Mouse (Mus musculus): ENCODE results near the gene Lats1. TPM values are rescaled to one million over a fixed set of nuclear protein-coding genes. Genes with fewer than 3 reads are reported as not detected.
A peak's percentile ranks its signal among the peaks of the same experiment; 100 is the strongest.

Gene Lats1
- 10 to 100 TPM; 11.5 to 13.9 TPM for total RNA-seq (2021)

DNA sequence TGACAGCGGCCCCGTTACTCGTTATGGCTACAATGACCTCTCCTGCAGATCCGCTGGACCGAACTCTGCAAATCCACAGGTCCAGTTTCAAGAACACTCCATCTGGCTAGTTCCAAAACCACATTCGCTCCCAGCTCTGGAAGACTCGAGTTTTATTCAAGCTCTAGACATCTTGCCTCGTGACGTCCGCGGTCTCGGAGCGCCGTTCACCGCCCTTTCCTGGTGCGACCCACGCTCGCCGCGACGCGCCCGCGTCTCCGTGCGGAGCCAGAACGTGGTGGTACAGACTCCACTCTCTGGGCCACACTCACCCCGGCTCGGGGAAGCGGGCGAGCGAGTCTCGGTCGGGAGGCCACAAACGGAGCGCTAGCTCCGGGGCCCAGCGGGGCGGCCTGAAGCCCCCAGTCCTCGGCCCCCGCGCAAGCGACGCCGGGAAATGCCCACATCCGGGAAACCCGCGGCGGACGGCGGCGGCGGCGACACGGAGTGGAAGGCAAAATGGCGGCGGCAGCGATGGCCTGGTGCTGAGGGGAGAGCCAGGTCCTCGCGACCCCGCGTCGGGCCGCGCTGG lies at the start of gene Lats1, which contains the start of gene Pcmt1:
Gene Lats1, plus strand, starts transcription at position 484 of the 571 bp plus-strand sequence.
Gene Pcmt1, minus strand, starts transcription at position 406 of the 571 bp plus-strand sequence.
- DNase-seq (ENCODE audit: low spot score): peak; percentile 75
- intact Hi-C loops (cut with DNase I): loop anchor here (2.0 to 5.0 kb wide), 2 partner anchors 16 to 96 kb away; no protein-coding TSS in a partner anchor

DNA sequence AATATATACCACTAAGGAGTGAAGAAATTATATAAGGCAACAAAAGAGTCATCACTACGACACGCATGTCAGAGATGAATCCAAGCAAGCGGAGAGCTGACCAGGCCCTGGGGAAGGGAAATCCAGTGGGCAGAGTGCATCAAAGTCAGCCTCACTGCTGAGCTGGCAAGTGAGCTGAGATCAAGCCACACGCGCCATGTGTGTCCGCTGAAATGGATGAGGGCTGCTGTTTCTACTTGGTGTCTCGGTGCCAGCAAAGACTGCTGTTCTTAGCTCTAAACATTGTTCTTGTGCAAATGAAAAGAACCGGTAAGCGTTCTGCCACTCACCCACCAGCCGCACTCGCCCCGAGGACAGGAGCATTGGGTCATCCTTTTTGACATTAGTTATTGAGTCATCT lies 40.6 kb upstream of the Lats1 start:
- no peak for DNase-seq (ENCODE audit: low spot score)
- intact Hi-C loops (cut with DNase I): no loop called here

DNA sequence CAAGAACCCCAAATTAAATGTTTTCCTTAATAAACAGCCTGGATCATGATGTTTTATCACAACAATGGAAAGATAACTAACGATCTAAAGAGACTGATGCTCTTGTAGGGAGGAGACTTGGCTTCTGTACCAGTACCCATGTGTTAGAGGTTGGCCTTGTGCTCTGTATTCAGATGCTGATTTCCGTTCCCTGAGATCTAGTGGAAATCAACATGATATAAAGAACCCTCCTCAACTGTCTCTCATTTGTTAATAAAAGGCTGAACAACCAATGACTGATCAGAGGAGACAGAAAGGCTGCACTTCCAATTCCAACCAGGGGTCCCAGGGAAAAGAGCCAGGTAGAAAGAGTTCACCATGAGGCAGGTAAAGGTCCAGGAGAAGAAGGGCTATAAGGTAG lies 35.1 kb upstream of the Lats1 start:
- DNase-seq (ENCODE audit: low spot score): no peak
- intact Hi-C loops (cut with DNase I): no loop called here

DNA sequence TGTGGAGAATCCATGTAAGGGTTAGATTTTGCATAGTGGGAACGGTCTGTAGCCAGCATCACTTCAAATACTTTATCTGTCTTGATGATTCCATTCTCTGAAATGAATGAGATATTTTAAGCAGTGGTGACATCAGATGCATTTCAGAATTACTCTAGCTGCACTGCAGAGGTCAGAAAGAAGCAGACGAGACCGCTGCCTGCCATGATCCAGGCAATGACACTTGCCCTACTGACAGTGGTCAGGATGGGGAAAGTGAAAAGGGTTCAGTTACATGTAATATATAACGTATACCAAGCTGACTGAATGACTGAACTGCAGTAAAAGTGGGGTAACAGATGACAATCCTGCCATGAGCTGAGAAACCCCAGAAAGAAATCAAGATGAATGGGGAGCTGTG lies 32.0 kb upstream of the Lats1 start:
- DNase-seq (ENCODE audit: low spot score): no peak
- intact Hi-C loops (cut with DNase I): no loop called here

DNA sequence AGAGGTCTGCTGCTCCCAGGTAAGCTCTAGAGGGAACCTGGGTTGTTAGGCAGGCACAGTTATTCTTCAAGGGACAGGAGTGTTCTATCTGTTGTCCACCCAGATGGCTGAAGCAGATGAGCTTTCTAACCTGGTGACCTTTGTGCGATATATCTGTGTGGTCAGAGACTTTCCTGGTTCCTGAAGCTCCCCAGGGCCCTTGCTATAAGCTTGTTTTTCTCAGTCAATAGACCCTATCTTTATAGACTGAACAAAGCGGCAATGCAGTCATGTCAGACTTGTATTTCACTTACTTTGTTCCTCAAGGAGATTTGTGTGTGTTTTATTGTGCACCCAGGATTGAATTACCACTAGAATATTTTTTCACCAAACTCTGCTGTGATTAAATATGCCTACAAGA lies 30.0 kb upstream of the Lats1 start:
- intact Hi-C loops (cut with DNase I): no loop called here
- no peak for DNase-seq (ENCODE audit: low spot score)

DNA sequence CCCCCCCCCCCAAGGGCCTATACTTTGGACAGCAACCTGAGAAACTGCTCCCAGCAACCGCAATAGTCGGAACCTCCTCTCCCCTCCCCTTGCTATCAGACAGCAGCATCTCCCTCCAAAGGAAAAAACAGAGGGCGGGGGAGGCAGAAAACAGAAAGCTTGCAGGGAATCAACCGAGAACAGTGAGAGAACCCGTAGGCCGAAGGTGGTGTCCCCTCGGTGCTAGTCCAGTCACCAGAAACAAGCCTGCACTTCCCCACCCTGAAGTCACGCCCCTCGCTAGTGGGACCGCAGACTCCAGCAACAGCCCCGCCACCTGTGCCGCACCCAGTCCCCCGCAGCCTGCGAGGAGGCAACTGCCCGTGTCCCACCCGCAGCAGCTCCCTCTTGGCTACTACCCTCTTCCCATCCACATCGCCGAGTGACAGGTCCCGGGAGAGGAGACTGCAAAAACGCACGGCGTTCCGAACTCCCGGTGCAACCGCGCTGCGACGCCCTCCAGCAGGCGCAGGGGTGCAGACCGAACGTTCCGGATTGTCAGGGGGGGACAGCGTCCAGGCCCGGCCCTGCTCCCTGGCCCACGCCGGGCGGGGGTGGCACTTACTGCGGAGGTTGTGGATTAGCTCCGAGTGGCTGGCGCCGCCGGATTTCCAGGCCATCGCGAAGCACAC lies 18.4 kb upstream of the Lats1 start:
- DNase-seq (ENCODE audit: low spot score): no peak
- intact Hi-C loops (cut with DNase I): no loop called here

DNA sequence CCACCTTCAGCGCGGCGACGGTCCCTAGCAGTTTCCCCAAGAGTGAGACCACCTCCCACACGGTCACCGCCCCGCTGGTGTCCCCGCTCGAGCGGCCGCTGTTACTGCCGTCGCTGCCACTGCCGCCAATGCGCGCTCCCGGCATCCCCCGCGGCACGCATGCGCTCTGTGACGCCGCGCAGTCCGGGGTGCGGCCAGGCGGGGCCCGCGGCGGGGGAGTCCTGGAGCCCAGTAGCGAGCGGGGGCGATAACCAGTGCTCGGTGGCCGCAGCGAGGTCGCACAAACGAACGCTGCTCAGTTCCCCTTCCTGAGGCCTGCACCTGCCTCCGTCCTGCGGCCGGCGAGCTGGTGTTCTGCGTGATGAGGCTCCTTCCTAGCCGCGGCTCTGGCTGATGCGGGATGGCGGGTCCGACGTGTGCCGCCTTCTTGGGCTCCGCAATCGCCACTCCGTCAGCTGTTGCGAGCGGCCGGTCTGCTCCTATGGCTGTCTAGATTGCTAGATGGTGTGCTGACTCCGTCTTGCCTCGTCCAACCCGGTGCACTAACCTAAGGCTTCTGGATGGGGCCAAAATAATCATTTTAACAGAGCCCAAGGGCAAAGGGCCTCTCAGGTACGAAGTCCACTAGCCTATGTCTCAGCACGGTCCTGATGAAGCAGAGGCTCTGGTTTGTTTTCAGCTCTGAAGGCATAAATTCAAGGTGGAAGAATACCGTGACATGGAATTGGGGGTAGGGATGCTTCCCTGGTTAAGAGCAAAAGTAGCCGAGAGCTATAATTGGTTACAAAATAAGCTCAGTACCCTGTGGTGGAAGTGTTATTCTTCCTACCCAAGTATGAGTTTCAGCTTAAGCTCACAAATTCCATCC lies 17.6 kb upstream of the Lats1 start:
- DNase-seq (ENCODE audit: low spot score): peak; percentile 88
- intact Hi-C loops (cut with DNase I): loop anchor here (2.0 kb wide), 1 partner anchor 17 kb away; the partner anchor contains the start of genes Lats1 and Pcmt1

DNA sequence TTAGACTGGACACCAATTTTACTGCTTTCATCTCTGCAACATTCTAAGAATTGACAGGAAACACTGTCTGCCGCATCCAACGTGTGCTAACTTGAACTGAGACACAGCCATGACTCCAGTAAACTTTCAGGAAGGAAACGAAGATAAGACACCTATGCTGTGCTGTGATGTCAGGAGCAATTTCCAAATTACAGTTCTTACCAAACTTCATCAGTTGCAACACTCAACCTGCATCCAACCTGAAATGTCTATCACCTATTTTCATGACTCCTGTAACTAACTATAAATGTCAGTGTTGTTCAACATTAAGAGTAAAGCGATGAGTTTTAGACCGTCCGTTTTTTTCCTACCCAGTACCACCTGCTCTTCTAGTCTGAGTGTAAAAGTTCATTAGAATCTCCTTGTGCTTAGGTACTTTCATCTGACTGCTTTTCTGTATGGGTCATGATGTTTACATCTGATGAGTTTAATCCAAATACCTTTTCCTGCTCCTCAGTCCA lies 16.9 kb upstream of the Lats1 start:
- no peak for DNase-seq (ENCODE audit: low spot score)
- intact Hi-C loops (cut with DNase I): loop anchor here (2.0 kb wide), 1 partner anchor 17 kb away; the partner anchor contains the start of genes Lats1 and Pcmt1

DNA sequence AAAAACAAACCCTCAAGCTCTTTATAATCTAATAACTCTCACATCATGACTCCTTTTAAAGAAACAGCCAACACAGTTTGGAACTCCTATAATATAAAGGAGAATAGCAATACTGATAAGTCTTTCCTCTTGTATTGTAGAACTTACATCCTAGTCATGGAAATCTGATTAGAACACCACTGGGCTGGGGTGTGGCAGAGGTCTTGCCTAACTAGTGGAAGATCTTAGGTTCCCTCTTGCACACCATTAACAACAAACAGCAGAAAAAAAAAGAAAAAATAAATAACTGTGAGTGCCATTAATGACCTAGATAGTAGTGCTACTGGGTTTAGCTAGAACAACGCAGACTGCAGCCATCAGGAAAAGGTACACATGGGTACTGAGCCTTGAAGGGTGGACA lies 16.1 kb upstream of the Lats1 start:
- DNase-seq (ENCODE audit: low spot score): no peak
- intact Hi-C loops (cut with DNase I): loop anchor here (2.0 kb wide), 1 partner anchor 16 kb away; the partner anchor contains the start of genes Lats1 and Pcmt1

DNA sequence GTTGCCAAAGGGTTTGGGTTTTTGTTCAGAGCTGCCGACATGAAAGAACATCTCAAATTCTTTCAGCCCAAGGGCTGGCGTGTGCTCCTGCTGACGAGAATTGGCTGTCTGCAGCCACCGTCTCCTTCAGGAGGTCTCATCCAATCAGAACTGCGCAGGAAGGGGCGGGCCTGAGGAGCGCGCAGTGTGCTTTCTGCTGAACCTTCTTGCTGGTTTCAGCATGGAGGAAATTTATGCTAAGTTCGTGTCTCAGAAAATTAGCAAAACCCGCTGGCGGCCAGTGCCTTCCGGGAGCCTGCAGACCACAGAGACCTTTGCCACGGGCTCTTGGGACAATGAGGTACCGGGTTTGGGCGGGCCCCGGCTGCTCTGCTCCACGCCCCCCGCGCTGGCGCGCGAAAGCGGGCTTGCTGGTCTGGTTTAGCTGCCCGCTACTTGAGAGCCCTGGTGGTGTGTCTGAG lies 13.6 kb upstream of the Lats1 start, which contains the start of gene Nup43:
Gene Nup43, plus strand, starts transcription at position 162 of the 461 bp plus-strand sequence.
- intact Hi-C loops (cut with DNase I): no loop called here
- peak; percentile 77 for DNase-seq (ENCODE audit: low spot score)

DNA sequence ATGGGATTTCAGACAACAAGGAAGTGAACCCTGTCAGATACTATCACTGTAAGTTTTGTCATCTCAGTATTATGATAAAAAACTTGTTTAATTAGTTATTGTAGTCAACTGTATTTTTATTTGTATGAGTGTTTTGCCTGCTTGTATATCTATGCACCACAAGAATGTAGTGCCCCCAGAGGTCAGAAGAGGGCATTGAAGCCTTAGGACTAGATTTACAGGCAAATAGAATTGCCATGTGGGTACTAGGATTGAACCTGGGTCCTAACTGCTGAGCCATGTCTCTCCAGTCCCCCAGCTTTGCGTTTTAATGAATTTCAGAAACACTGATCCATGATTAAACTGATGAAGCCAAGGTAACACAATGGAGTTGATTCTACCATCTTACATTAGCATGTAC lies 7.3 kb upstream of the Lats1 start:
- no peak for DNase-seq (ENCODE audit: low spot score)
- intact Hi-C loops (cut with DNase I): no loop called here

DNA sequence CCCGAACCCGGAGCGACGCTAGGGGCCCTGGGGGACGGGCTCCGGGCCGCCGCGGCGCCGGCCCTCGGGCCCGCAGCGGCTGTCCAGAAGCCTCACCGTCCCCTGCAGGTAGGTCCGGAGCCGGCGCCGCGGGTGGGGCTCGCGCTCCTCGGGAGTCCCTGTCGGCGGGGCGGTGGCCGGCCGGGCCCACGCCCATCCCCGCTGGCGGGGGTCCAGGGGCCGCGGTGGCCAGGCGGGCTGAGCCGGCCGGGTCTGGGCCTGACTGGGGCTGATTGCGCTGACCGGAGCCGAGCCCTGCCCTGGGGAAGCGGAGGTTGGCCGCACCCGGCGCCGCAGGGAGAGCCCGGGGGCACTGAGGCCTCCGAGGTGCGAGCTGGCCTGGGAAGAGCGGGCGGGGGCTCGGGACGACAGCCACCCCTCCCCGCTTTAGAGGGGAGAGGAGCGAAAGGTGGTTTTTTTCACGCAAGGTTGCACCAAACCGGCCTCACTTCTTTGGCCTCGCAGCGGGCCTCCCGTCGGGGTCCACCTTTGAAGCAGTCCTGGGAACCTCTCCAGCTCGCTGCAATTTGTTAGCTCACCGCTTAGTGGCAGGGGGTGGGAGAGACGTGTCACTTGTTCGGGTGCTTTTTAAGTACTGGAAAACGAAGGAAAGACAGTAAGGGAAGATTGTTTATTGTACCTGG lies 470 bp downstream of the Lats1 start:
- peak; percentile 55 for DNase-seq (ENCODE audit: low spot score)
- intact Hi-C loops (cut with DNase I): loop anchor here (2.0 to 5.0 kb wide), 2 partner anchors 17 to 96 kb away; no protein-coding TSS in a partner anchor

DNA sequence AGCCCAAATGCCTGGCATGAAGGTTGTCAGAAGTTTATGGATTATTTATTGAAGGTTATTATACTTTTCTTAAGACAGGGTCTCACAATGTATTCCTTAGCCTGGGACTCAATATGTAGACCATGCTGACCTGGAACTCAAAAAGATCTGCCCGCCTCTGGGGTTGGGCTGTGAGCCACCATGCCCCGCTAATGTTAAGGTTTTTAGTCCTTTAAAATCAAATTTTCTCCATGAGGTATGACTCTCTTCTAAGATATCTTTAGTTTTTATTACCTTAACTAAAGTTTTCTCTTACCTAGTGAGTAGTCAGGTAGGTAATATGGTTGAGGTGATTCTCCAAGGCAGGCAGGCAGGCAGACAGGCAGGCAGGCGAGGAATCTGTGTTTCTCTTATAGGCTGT lies 1.2 kb downstream of the Lats1 start:
- intact Hi-C loops (cut with DNase I): loop anchor here (5.0 kb wide), 1 partner anchor 95 kb away; no protein-coding TSS in a partner anchor
- no peak for DNase-seq (ENCODE audit: low spot score)

DNA sequence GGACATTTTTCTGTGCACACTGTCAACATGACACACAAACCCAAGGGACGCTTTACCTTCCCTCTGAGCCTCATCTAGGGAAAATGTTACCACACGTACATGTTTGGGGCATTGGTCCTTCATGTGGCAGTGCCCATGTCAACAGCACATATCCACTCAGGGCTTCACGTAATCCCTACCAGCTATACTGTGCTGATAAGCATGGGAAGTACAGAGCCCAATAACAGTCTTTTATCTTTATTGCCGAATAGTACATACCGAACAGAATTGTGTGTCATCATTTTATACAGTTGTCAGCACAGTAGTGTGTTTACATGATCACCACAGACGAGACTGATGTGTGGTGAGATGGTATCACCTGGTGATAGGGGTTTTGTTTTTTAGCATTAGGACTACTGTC lies 5.9 kb downstream of the Lats1 start:
- DNase-seq (ENCODE audit: low spot score): no peak
- intact Hi-C loops (cut with DNase I): no loop called here

DNA sequence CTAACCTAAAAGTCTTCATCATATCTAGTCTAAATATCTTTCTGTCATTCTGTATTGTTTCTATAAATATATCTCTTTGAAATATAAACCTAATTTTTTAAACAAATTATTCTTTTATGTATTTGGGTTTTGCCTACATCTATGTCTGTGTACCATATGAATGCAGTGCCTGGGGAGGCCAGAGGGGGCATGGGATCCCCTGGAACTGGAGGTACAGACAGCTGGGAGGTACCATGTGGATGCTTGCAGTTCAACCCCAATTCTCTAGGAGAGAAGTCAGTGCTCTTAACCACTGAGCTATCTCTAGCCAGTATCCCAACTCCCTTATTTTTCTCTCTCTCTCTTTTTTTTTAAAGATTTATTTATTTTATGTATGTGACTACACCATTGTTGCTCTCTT lies 14.3 kb downstream of the Lats1 start:
- DNase-seq (ENCODE audit: low spot score): no peak
- intact Hi-C loops (cut with DNase I): no loop called here

DNA sequence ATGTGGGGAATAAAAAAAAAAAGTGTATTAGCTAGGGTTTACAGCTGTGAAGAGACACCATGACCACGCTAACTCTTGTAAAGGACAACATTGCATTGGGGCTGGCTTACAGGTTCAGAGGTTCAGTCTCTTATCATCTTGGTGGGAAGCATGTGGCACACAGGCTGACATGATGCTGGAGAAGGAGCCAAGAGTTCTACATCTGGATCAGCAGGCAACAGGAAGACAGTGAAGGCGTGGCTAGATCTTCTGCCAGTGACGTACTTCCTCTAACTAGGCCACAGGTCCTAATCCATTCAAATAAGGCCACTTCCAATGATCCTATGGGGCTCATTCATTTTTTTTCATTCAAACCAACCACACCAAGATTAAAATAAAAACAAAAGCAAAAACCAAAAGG lies 19.1 kb downstream of the Lats1 start:
- intact Hi-C loops (cut with DNase I): no loop called here
- DNase-seq (ENCODE audit: low spot score): no peak

DNA sequence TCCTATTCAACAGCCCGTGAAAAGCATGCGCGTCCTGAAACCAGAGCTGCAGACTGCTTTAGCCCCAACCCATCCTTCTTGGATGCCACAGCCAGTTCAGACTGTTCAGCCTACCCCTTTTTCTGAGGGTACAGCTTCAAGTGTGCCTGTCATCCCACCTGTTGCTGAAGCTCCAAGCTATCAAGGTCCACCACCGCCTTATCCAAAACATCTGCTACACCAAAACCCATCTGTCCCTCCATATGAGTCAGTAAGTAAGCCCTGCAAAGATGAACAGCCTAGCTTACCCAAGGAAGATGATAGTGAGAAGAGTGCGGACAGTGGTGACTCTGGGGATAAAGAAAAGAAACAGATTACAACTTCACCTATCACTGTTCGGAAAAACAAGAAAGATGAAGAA lies 21.6 kb downstream of the Lats1 start:
- intact Hi-C loops (cut with DNase I): no loop called here
- no peak for DNase-seq (ENCODE audit: low spot score)

DNA sequence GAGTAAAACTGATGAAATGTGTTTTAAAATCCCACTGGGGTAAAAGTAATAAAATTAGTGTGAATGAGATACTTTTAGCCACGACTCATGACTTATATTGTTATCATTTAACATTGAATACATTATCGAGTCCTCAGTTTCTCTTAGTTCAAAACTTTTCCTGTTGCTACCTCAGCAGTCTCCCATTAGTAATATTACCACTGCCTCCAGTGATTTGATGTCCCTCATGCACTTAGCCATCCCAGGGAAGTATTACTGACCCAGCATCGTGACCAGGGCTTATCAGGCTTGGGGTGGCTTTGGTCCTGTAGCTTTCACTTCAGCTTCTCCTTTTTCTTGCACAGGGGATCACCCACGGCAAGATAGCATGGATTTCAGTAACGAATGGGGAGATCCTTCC lies 29.1 kb downstream of the Lats1 start:
- intact Hi-C loops (cut with DNase I): no loop called here
- no peak for DNase-seq (ENCODE audit: low spot score)

DNA sequence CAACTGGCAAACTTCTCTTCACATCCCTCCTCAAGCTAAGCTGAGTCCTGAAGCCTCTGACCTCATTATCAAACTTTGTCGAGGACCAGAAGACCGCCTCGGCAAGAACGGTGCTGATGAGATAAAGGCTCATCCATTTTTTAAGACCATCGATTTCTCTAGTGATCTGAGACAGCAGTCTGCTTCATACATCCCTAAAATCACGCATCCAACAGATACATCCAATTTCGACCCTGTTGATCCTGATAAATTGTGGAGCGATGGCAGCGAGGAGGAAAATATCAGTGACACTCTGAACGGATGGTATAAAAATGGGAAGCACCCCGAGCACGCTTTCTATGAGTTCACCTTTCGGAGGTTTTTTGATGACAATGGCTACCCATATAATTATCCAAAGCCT lies 31.5 kb downstream of the Lats1 start:
- no peak for DNase-seq (ENCODE audit: low spot score)
- intact Hi-C loops (cut with DNase I): no loop called here

DNA sequence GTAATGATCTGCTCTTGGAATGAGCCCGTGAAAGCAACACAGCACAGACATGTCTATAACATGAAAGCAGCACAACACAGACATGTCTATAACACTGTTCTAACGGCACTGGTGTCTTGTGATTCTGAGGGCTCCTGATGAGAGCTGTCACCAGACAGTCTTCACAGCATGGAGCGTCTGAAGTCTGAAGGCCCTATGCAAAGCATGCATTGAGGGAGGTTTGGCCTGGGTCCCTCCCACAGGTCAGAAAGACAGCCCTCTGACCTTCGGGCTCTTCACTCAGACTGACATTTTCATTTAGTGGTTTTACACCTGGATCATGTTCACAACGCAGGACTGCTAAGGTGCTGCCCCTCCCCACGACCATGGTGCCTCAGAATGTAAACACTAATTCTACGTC lies 34.0 kb downstream of the Lats1 start:
- DNase-seq (ENCODE audit: low spot score): no peak
- intact Hi-C loops (cut with DNase I): no loop called here
